Mouse (Mus musculus): ENCODE measurements around the gene Large2.

Gene Large2

GRCm38 (mm10) chr2:92327601-92328000 is 47.1 kb downstream of the Large2 start:
- DNase-seq = no peak

DNA sequence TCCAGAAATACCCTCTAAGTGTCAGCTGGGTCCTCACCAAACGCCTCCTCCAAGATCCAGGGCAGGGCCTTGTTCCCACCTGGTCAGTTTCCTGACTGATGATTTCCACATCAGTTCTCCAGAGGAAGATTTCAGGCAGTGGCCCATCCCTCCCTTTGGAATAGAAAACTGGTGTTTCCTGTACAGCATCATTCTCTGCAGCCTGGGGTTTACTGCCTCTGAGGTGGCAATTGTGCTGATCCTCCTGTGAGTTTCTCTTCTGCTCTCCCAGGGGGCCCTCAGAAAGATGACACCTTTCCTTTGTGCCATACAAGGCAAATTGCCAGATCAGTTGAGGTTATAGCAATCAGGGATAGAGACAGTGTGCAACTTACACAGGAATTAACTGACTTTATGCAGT is 48.4 kb downstream of the Large2 start:
- DNase-seq = no peak

DNA sequence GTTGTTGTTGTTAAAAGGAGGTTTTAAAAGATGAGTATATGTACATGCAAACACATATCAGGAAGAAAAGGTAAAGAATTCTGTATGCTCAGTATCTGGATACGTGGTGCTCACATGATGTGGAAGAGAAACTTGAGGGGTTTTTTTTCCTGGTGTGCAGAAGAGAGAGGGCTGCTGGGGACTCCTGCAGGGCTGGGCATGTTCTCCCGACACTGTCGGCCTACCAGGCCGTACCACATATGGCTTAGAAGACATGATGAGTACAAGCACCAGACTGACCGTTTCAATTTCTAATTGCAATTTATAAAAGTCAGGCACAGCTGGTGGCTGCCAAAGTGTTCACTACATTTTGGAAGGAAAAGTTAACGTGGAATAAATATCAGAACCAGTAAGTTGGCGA is 49.0 kb downstream of the Large2 start:
- DNase-seq = no peak

DNA sequence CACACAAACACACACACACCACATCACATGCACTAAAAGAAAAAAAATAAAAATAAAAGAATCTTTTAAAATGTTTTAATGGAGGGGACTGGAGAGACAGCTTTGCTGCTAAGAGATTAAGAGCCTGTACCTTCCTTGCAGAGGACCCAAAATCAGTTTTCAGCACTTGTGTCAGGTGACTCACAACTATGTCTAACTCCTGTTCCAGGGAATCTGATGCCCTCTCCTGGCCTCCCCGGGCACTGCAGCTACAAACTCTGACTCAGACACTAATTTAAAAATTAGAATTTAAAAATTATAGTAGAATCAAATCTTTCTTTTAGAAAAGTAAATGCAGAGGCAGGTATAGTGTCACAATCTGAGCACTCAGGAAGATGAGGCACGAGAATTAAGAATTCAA is 52.0 kb downstream of the Large2 start:
- no peak for DNase-seq

- no peak for DNase-seq
Measured at GRCm38 (mm10) chr2:92317228-92317627, 57.4 kb downstream of the Large2 start.

DNA sequence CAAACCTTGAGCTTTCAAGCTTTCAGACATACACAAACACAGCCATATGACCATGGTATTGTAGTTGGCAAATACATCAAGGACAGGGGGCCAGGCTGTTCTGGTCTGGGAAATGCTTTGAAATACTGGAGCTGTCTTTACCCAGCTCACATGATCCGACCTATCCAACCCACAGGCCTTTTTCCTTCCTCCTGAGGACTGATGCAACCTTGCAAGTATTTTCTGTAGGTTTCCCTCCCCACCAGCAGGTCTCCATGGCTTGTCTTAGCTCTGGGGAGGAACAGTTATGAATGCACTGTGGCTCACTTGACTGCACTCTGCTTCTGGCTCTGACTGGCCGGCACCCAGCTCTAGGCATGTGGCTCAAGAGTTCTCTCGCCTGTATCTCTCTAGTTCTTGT is 58.0 kb downstream of the Large2 start:
- no peak for DNase-seq

All from cerebellum, adult 9-10 months (tissue).